Mouse (Mus musculus) layer of hippocampus, postnatal 36 days (tissue): ENCODE data around the gene Arg1. TPM values are rescaled to one million over a fixed set of nuclear protein-coding genes. Genes with fewer than 3 reads are reported as not detected.

Source experiments
- DNase-seq, 2 experiments: peaks; one replicate each; pipeline ENCODE4 v3.0.0; 2022
- microRNA-seq, 2 experiments: library from miRNA; unstranded; fragments of <30 nt; microRNA quantifications; one replicate each; pipeline ENCODE4 v1.2.0; 2021
- total RNA-seq, 2 experiments: library from RNA; stranded (reverse); gene quantifications; 2 replicates each; pipeline ENCODE4 v1.2.3; 2021

Arg1 gene
- total RNA-seq, 2 experiments from 2014 or later: not detected

DNA sequence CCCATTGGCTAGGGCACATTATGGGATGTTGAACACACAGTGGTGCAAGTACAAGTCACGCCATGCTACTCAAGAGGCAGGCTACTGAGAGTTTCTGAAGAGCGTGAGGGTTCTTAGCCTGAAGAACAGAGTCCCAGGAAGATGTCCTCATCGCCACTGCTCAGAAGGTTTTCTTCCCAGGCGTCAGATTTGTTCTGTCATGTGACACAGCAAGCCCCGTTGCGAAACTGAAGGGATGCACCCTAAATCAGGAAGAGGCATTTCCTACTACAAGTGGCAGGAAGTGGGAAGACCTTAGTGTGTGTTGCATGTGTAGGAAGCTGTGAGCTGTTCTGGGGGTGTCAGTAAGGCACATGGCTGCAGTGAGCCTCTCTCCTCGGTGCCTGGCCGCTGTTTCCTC lies 16.1 kb downstream of the Arg1 start:
- DNase-seq: no peak

DNA sequence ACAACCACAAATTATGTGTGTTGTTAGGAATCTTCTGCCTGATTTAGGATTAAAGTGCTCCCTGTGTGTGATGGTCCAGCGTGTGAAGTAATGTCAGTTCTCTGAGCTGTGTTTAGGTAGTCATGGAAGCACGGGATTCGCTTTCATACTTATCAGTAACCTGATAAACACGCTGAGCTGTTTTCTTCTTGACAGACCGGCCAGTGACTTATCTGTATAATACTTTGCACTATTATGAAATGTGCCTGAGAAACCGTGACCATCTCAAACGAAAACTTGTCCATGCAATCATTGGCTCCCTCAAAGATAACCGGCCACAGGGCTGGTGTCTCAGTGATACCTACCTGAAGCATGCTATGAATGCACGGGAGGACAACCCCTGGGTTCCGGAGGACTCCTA lies 21.7 kb downstream of the Arg1 start:
- no peak for DNase-seq

DNA sequence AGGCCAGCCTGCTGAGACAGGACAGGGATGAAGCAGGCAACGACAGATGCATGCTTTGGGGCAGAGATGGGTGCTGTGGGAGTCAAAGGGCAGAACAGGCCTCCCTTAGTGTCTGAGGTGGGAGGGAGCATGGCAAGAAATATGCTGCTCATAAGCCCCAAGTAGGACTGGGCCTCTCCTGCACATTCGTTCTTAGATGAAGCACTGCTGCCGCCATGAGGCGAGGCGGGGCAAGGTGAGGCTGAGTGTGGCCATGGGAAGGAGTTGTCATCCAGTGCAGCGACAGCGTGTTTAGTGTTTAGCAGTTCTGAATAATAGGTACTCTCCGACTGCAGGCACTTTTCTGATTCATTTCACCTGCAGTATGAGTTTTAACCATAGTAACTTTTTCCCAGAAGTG lies 31.4 kb downstream of the Arg1 start:
- peak; percentile 34 to 51 for DNase-seq

DNA sequence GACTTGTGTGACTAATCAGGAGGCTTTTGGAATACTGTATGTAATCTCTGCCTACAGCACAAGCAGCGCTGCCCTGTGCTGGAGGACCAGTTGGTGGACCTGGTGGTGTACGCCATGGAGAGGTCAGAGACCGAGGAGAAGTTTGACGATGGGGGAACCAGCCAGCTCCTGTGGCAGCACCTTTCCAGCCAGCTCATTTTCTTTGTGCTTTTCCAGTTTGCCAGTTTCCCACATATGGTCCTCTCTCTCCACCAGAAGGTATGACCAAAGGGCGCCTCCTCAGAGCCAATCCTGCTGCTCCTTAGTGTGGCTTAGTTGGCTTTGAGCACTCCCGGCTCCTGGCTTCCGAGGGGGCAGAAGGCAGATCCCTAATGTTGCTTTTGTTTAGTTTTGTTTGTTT lies 38.9 kb downstream of the Arg1 start:
- no peak for DNase-seq

DNA sequence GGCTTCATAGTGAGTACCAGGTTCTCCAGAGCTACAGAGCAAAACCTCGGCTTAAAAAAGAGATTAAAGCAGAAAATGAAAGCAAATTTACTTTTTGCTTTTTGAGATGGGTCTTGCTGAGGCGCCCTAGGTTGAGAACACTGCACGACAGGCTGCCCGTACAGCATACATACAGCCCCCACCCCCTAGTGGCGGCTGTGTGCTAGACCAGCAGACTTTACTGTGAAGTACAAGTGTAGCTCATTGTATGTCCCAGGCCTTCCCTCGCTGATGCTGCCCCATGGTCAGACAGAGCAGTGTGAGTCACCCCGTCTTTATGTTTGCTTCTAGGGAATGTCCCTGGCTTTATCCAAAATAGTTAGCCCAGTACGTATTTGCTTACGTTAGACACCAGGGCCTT lies 41.3 kb downstream of the Arg1 start:
- DNase-seq: no peak

DNA sequence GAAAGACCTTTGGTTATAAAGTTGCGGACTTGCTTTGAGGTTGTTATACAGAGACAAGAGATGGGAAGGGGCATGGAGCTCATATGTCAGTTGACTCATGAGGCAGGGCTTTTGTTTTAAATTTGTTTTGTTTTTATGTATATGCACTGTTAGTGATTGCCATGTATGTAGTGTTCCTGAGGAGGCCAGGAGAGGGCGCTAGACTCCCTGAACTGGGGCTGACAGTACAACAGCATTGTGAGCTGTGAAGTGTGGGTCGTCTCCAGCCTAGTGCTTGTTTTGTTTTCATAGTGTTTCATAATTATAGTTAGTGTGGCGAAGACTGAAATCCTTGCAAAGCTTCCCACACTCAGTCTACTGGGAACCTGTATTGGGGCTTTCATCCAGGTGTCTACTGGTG lies 53.7 kb downstream of the Arg1 start:
- no peak for DNase-seq

DNA sequence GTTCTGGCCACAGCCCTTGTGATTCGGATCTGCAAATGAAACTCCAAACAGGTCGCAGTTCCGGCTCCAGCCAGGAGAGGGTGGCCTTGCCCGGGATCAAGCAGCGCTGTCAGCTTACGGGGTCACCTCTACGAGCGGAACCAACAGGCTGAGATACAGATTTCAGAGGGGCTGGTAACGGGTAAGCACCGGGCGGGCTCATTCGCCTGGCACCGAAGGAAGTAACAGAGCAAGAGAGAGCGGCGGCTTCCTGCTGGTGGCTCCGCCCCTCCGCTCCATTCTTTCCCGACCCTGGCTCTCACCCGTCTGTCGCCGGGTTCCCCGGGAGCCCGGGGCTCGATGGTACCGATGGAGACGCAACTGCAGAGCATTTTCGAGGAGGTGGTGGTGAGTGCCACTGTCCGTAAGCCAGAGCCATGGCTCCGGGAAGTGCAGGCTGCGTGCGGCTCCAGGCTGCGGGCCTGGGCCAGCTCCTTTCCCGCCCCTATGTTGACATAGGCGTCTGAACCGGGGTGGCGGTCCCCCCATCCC lies 57.5 kb downstream of the Arg1 start, which contains the start of gene Med23:
Med23 (plus strand) TSS at position 227 of the 531 bp plus-strand sequence.
- DNase-seq: peak; percentile 99

Small RNAs within 50 kb of the gene (microRNA-seq; reads per million reads assigned to microRNA genes)
- 0 reads per million in 2 experiments for gene Mir6905

Other genes starting within 250 kb of the Arg1 start
- 1 to 10 TPM; 3.2 to 4.0 TPM for gene Enpp1, start 215.3 kb downstream of the Arg1 start, total RNA-seq
- gene Enpp3, start 84.7 kb downstream of the Arg1 start, total RNA-seq: under 1 TPM; 0.35 to 0.67 TPM
- 10 to 100 TPM; 25.5 to 37.0 TPM for gene Med23, start 57.5 kb downstream of the Arg1 start, total RNA-seq